Mouse (Mus musculus) G1E-ER4 (cell line): ENCODE data around the gene Elmsan1. TPM values are rescaled to one million over a fixed set of nuclear protein-coding genes. Genes with fewer than 3 reads are reported as not detected.

Experiments
- GATA1 ChIP-seq: IDR thresholded peaks from one replicate; pipeline ENCODE4 v1.8.0; 2012; ENCODE audit warnings: low read length, inconsistent platforms
- polyA plus RNA-seq: library from polyadenylated mRNA; stranded (reverse); fragments of >175 nt; gene quantifications from 2 replicates; pipeline ENCODE4 v1.2.3, GENCODE M21; 2012

Gene Elmsan1
- polyA plus RNA-seq, 1 experiment = 107 TPM

DNA sequence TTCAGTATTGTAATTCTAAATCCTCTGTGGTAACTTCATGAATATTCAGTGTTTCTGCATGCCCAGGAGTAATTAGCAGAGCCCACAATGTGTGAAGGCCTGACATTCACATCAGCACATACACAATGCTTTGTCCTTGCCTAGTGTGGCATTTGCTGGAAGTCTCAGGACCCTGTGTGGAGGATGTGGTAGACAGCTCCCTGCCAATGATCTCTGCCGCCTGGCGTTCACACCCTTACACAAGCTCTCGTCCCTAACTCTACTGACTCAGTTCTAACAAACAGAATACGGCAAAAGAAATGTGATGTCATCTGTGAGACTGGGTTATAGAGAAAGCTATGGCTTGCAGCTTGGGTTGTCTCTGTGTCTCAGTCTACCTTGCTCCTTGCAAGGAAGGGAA, 1.8 kb upstream of the Elmsan1 start:
- TF ChIP-seq GATA1 = no peak

DNA sequence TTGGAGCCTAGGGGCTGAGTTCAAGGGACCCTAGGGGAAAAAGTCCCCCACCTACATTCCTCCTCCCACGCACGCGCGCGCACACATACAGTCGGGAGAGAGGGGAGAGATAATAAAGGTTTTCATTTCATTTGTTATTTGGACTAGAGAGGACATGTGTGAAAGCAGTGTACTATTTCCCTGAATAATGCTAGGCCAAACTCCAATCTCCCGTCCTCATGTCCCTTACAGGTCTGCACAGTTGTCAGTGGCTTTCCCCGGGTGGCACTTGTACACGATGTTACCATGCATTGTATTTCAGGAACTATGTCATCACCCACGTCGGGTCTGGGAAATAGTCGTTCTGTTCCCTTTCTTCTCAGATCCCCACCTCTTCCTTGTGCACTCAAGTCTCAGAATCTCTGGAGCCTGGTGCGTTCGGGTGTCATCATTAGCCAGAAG, 460 bp upstream of the Elmsan1 start:
- no peak for TF ChIP-seq GATA1

DNA sequence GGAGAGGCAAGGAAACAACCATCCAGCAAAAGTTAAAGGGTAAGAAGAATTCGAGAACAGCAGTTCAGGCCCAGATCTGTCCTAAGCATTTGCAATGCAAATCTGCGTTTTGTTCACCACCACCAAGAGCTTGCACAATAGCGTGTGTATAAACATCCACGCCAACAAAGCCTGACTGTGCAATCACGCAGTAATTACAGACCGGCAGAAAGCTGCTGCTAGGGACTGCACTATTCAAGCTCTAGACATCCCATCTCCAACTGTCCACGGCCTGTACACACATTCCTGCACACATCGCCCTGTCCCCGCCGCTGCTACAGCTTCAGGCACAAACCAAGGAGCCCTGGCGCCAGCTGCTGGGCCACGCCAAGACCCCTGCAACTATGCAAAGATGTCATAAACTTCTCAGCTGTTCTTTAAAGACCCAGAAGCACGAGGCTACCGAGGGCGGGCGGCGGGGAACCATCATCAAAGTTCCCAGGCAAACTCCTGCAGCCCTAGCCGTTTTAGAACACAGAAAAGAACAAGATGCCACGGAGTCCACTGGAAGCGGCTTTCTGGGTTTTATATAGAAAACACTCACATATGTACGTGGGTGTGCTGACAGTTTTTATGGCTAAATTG, 1.1 kb downstream of the Elmsan1 start:
- TF ChIP-seq GATA1 = no peak

DNA sequence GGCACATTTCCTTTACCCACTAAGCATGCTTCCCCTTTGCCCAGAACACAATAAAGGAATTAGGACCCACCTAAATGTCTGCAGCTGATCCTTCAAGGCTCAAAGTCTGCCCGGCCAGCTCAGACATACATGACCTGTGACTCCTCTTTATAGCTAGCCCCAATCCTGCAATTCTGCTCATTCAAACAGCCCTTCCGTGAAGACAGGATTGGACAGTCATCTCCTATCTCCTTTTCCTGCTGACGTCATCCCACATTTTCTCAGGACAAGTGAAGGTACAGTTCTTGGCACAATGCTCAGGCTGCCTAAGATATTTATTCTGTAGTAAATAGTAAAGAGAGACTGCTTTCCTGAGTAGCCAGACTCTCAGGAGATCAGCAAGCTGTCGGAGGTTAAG, 1.6 kb downstream of the Elmsan1 start:
- no peak for TF ChIP-seq GATA1

DNA sequence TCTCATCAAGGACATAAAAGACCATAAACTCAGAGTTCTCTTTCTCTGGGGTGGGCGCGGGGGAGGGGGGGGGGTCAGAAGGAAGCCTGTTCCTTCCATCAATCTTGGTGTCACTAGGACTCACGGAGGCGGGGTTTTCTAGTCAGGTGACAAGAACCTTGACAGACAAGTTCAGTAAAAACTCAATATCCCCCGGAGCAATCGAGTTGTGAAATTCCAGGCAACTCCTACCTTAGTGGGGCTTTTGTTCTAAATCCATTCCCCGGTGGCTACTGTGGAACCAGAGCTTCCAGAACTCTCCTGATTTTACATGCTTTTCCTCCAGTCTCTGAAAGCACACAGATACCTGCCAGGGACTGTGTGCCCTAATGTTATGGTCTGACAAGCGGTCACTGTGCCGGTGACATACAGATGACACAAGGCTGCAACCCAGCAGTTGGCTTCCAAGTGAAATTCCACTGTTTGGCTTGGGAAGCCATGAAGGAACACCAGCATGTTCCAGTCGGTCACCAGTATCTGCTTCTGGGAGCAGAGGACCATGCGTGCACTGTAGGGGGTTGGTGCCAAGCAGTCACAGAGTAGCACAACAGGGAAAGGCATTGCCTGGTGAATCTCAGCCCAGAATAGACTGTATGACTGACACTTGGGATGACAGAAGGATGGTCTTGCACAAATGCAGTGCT, 2.8 kb downstream of the Elmsan1 start:
- no peak for TF ChIP-seq GATA1

DNA sequence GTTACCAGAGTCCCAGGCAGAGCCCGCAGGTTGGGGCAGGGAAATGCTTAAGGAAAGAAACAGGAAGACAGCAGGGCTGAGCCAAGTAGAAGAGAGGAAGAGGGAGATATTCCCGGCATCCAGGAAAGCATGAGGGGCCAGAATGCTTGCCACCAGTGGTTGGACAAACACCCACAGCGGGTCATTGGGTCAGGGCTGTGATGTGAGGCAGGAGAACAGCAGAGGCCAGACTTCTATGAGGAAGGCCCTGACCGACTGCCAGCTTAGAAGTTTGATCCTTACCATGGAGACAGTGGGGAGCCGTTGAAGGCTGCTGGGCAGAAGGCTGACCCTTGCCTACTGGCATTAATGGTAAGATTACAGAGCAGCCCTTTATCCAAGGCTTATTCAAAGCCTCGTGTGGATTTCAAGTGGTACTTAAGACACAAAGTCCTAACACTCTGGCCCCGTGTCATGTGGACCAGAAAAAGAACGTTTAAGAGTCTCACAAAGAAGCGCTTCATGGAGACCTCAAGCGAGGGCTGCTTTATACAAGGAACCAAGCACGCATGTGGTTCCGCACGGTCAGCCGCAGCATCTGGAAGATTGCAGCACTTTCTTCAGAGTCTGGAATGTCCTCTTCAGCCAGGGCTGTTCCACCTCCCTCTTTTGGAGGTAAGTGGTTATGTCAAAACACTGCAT, 4.0 kb downstream of the Elmsan1 start:
- no peak for TF ChIP-seq GATA1

DNA sequence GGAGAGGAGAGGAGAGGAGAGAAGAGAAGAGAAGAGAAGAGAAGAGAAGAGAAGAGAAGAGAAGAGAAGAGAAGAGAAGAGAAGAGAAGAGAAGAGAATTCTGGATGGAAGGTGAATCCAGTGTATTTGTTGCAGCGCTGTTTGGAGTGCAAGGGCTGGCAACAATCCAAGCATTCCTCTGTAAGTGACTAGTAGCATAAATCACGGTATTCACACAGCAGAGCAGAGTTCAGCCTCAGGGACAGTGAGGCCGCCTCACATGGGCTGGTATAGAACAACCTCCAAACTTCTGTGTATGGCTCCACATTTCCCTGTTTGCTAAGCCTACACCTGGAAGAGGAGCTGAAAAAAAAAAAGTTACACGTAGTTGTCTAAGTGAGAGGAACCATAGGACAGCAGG, 6.4 kb downstream of the Elmsan1 start:
- no peak for TF ChIP-seq GATA1

DNA sequence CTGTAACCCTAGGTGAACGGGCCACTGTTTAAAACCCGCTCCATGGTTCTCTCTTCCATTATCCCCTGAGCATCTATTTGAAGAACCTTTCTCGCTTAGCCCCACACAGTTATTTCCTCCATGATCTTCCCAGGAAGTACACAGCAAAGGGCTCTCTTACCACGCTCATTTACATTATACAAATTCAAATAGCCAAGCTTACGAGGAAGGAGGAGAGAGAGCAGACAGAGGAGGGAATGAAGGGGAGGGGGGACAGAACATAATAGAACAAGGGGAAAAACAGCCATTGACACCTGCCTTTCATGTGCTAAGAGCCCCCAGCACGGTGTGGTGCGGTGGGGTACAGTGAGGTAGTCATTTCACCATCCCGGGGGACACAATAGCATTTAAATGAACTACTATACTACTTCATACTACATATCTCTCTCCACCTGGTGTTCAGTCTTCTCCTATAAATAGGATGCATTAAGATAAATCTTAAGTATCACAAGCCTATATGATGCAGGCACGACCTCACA, 7.6 kb downstream of the Elmsan1 start:
- no peak for TF ChIP-seq GATA1

DNA sequence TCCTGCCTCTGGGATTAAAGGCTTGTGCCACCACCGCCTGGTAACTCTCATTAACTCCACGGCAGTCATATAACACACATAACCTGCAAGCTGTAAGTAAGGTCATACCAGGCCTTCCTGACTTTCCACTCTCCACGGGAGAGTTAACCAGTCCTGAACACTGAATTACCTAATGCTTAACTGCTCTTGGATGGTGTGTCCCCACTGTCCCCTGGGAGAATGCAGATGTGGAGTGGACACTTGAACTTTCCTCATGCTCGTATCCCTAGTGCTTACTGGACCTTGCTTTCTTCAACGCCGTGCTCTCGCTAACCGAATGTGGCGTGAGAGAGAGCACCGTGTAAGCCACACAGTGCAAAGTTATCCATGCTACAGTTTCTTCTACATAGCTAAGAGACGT, 8.4 kb downstream of the Elmsan1 start:
- no peak for TF ChIP-seq GATA1

DNA sequence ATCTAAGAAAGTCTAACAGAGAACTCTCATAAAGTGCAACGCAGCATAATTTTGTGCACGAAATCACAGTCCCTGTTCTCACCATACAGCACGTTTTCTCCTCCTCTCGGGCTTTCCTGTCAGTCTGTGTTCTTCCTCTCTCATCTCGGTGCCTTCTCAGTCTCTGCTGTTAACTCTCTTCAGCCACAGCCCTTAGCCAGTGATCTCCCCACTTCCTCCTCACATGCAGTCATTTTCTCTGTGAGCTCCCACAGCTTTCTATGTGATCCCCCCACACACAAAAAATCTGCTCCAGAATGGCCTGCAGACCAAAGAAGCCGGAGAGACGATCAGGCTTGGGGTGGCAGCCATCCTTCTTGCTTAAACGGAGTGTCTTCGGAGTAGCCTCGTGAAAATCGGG, 9.6 kb downstream of the Elmsan1 start:
- TF ChIP-seq GATA1 = no peak

DNA sequence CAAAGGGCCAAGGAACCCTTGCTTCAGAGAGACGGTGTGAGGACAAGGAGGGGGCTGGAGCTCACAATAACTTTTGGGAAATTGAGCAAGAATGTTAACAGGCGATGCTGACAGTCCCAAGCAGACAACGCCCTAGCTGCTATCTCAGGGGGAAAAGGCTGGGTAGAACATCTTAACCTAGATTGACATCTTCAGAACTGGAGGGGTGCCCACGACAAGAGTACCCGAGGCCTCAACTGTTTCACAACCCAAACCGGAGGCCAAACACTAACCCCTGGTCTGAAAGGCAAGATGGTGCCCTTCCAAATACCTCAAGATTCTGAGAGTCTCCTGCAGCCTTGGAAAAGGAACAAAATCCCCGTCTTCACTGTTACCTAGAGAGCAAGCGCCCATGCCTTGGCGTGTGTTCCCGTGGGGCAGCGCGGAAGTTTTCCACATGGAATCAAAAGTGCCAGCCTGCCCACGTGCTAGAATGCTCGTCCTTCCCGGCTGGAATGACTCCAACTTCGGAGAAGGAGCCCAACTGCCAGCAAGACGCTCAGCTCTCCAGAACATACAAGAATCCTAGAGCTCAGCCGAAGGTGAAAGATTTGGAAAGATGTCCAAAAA, 11.4 kb downstream of the Elmsan1 start:
- TF ChIP-seq GATA1 = no peak

DNA sequence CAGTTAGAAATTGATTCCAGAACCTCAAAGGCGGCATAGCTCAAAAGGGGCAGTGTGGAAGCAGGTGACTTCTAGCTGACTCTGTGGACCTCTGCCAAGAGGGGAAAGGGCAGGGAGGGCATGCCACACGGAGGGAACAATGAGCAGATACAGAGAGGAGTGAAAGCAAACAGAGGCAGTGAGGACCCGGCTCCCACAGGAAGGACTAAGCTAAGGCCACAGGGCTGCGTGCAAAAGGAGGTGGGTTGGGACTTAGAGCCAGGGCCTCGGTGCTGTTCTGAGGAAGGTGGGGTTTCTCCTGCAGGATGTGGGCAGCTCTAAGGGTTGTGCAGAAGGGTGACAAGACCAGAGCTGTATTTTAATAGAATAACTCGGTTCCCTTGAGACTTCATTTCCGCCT, 12.2 kb downstream of the Elmsan1 start:
- TF ChIP-seq GATA1 = no peak

DNA sequence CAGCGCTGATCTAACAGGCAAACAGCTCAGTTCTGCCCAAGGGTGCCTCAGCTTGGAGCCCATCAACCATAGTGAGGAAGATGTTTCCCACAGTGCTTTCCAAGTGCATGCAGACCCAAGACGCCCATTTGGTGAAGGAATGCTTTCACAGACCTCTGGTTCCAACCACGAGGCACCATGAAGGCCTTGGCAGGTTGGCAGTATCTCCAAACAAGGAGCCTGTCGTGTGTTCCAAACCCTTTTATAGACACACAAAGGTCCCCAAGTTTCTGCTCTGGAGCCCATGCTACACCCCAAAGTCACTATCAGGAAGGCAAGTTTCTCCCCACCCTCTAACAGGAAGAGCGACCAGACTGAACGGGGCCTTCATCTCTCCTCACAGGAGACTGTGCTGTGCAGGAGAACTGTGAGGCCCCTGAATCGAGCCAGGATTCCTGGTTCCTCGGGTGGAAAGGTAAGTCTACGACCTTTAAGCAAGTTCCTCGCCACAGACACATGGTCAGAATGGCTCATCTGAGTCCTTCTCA, 13.0 kb downstream of the Elmsan1 start:
- no peak for TF ChIP-seq GATA1

DNA sequence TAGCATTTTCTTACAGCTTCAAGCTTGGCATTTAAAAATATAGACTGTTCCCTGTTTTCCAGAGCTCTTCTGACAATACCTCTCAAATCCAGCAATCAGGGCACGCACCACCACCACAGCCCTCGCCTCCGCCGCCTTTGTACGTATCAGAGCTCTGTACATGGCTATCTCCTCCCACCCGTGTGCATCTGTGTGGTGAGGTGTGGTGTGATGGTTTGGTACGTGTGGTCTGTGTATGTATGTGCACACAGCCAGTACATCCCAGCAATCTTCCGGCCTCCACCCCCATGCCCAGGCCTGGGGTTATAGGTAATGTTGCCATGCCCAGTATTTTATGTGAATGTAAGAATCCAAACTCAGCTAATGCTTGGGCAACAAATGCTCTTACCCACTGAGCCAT, 14.0 kb downstream of the Elmsan1 start:
- no peak for TF ChIP-seq GATA1

DNA sequence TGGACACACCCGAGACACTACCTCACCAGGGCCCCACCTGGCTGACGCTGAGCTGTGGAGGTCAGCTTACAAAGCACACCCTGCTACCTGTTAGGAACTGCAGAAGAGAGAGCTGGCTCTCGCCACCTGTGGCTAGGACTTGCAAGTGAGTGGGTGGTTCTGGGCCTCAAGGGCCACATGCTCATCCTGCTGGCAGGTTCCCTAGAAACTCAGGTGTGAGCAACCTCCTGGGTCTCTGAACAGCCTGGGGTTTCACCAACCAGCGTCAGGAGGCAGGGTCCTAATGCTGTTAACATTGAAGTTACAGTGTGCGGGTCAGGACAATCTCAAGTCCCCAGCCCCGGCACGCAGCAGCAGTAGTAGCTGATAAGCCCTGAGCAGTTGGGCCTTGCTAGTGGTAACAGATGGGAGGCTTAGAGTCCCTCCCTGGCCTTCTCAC, 14.9 kb downstream of the Elmsan1 start:
- peak; percentile 61 for TF ChIP-seq GATA1
